Mouse (Mus musculus): ENCODE measurements at regions not wholly inside any gene's neighbourhood (a gene's known extent, or its start where the extent isn't known, plus 50 kb on each side); places are given as distances from the start of the nearest gene placed in this dataset.

DNA sequence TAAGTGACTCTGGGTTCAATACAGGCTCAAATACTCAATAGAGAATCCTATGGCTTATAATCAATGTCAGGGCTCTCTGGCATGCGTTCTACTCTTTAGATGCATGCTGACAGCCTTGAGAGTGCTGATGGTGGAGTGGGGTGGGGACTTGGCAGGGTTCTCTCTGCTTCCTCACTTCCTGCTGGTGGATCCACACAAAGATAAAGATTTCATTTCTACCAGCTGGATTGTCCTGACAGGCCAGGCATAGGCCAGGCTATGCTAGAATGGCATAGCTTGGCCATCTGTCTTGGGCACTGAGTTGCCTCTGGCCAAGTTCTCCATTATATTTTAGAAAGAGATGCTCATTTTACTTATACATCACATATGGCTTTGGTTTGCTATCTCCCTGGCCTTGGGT is 206.2 kb upstream of the Plpp4 start:
- no peaks in the 10 kb centered on the region for H3K4me1 ChIP-seq (ENCODE audit: control insufficient read depth in 1 of 2, insufficient read depth in 2 of 2, low read length in 2 of 2)
- no peak overlapping the region for H3K27ac ChIP-seq (ENCODE audit: control insufficient read depth, low read depth, low read length)
- no peak overlapping the region for H3K9ac ChIP-seq (ENCODE audit: control insufficient read depth, low read depth, low read length, poor library complexity, severe bottlenecking)
- DNase-seq (ENCODE audit: low read depth, low spot score) = no peak
- TF ChIP-seq ZKSCAN1 (IDR thresholded peaks at IDR 0.05; ENCODE audit: low read depth, low read length) (no peak), MYC (IDR thresholded peaks at IDR 0.05; ENCODE audit: low read depth, low read length) (no peak), MYB (IDR thresholded peaks at IDR 0.05; ENCODE audit: low read depth, low read length) (no peak), TCF12 (IDR thresholded peaks at IDR 0.05; ENCODE audit: low read depth, low read length) (no peak), USF1 (IDR thresholded peaks at IDR 0.05; ENCODE audit: low read depth, low read length) (no peak), NELFE (IDR thresholded peaks at IDR 0.05; ENCODE audit: low read depth, low read length) (no peak), ZNF384 (IDR thresholded peaks at IDR 0.05; ENCODE audit: low read depth, low read length) (no peak), ELF1 (IDR thresholded peaks at IDR 0.05; ENCODE audit: low read depth, low read length) (no peak), TAL1 (IDR thresholded peaks at IDR 0.05; ENCODE audit: low read length) (no peak), CHD1 (IDR thresholded peaks at IDR 0.05; ENCODE audit: low read depth, low read length) (no peak), MAZ (IDR thresholded peaks at IDR 0.05; ENCODE audit: low read depth, low read length) (no peak), GATA1 (IDR thresholded peaks at IDR 0.05; ENCODE audit: low read depth, low read length) (no peak), SIN3A (IDR thresholded peaks at IDR 0.05; ENCODE audit: low read length) (no peak), MAFK (IDR thresholded peaks at IDR 0.05; ENCODE audit: borderline replicate concordance, low read depth, low read length) (no peak)
- no peaks in the 10 kb centered on the region for H3K79me2 ChIP-seq (ENCODE audit: control insufficient read depth, insufficient read depth, low read length, poor library complexity)
- no peak overlapping the region for H3K4me3 ChIP-seq (ENCODE audit: control insufficient read depth in 1 of 2, insufficient read depth in 1 of 2, low read depth in 2 of 2, low read length in 2 of 2)
- no peaks in the 10 kb centered on the region for H3K36me3 ChIP-seq (ENCODE audit: control insufficient read depth in 1 of 2, insufficient read depth in 2 of 2, low read length in 2 of 2)
- no peaks in the 10 kb centered on the region for H3K27me3 ChIP-seq (ENCODE audit: control insufficient read depth in 1 of 2, insufficient read depth in 2 of 2, low read length in 2 of 2)
- no peaks in the 10 kb centered on the region for H3K9me3 ChIP-seq (replicated peaks; ENCODE audit: insufficient read depth, low read length)

DNA sequence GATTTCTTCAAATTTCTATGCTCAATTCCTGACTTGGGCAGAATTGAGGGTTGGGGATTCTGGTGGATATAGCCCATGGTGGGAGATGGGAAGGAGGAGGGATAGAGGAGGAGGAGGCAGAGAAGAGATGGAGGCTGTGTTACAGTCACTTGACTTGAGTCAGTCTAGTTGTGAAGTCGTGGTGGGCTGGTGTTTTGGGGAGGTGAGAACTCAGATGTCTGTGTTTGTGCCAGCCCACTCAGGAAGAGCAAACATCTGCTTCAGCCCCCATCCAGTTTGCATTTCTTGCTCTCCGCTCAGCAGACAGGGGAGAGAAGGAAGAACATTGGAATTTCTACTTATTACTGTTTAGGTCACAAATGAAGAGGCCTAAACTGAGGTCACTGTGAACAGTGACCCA is 189.9 kb upstream of the Plpp4 start:
- no peaks in the 10 kb centered on the region for H3K27me3 ChIP-seq (ENCODE audit: control insufficient read depth in 1 of 2, insufficient read depth in 2 of 2, low read length in 2 of 2)
- H3K36me3 ChIP-seq (ENCODE audit: control insufficient read depth in 1 of 2, insufficient read depth in 2 of 2, low read length in 2 of 2) = no peaks in the 10 kb centered on the region
- no peak overlapping the region for H3K27ac ChIP-seq (ENCODE audit: control insufficient read depth, low read depth, low read length)
- H3K4me3 ChIP-seq (ENCODE audit: control insufficient read depth in 1 of 2, insufficient read depth in 1 of 2, low read depth in 2 of 2, low read length in 2 of 2) = no peak overlapping the region
- no peak for DNase-seq (ENCODE audit: low read depth, low spot score)
- H3K4me1 ChIP-seq (ENCODE audit: control insufficient read depth in 1 of 2, insufficient read depth in 2 of 2, low read length in 2 of 2) = no peaks in the 10 kb centered on the region
- no peak overlapping the region for H3K9ac ChIP-seq (ENCODE audit: control insufficient read depth, low read depth, low read length, poor library complexity, severe bottlenecking)
- no peaks in the 10 kb centered on the region for H3K79me2 ChIP-seq (ENCODE audit: control insufficient read depth, insufficient read depth, low read length, poor library complexity)
- H3K9me3 ChIP-seq (replicated peaks; ENCODE audit: insufficient read depth, low read length) = no peaks in the 10 kb centered on the region
- no peak for TF ChIP-seq POLR2A (IDR thresholded peaks at IDR 0.05; ENCODE audit: control insufficient read depth in 1 of 2, insufficient read depth in 1 of 2, low read depth in 1 of 2, low read length in 2 of 2, poor library complexity in 1 of 2)
- no peak for TF ChIP-seq TBP (IDR thresholded peaks at IDR 0.05; ENCODE audit: low read depth, low read length)
- no peak for TF ChIP-seq CHD2 (IDR thresholded peaks at IDR 0.05; ENCODE audit: low read length)
- TF ChIP-seq RAD21 (IDR thresholded peaks at IDR 0.05; ENCODE audit: low read depth, low read length) = no peak
- no peak for TF ChIP-seq USF2 (IDR thresholded peaks at IDR 0.05; ENCODE audit: borderline replicate concordance in 1 of 2, insufficient read depth in 1 of 2, low read depth in 1 of 2, low read length in 2 of 2)
- TF ChIP-seq POLR2AphosphoS5 (IDR thresholded peaks at IDR 0.05; ENCODE audit: borderline replicate concordance, low read depth, low read length) = no peak
- TF ChIP-seq TAL1 (IDR thresholded peaks at IDR 0.05; ENCODE audit: low read length) = no peak
- no peak for TF ChIP-seq ZMIZ1 (IDR thresholded peaks at IDR 0.05; ENCODE audit: low read depth, low read length)
- TF ChIP-seq NRF1 (IDR thresholded peaks at IDR 0.05; ENCODE audit: insufficient read depth, low read depth, low read length, poor library complexity, severe bottlenecking) = no peak
- no peak for TF ChIP-seq RCOR1 (IDR thresholded peaks at IDR 0.05; ENCODE audit: low read depth, low read length)
- TF ChIP-seq GABPA (IDR thresholded peaks at IDR 0.05; ENCODE audit: low read depth, low read length) = no peak
- TF ChIP-seq ELF1 (IDR thresholded peaks at IDR 0.05; ENCODE audit: low read depth, low read length) = no peak
- TF ChIP-seq MAX (IDR thresholded peaks at IDR 0.05; ENCODE audit: low read length) = no peak
- no peak for TF ChIP-seq ETS1 (IDR thresholded peaks at IDR 0.05; ENCODE audit: low read depth, low read length)
- TF ChIP-seq GATA1 (IDR thresholded peaks at IDR 0.05; ENCODE audit: low read depth, low read length) = no peak
- TF ChIP-seq HCFC1 (IDR thresholded peaks at IDR 0.05; ENCODE audit: low read depth, low read length) = no peak
- no peak for TF ChIP-seq ZC3H11A (IDR thresholded peaks at IDR 0.05; ENCODE audit: low read depth, low read length)
- no peak for TF ChIP-seq EP300 (IDR thresholded peaks at IDR 0.05; ENCODE audit: low read depth in 1 of 2, low read length in 2 of 2)
- TF ChIP-seq MYC (IDR thresholded peaks at IDR 0.05; ENCODE audit: low read depth, low read length) = no peak
- no peak for TF ChIP-seq POLR2AphosphoS2 (IDR thresholded peaks at IDR 0.05; ENCODE audit: low read length)

All from MEL (cell line).